Mouse (Mus musculus): ENCODE results near the gene Gm37240.

Gene Gm37240

DNA sequence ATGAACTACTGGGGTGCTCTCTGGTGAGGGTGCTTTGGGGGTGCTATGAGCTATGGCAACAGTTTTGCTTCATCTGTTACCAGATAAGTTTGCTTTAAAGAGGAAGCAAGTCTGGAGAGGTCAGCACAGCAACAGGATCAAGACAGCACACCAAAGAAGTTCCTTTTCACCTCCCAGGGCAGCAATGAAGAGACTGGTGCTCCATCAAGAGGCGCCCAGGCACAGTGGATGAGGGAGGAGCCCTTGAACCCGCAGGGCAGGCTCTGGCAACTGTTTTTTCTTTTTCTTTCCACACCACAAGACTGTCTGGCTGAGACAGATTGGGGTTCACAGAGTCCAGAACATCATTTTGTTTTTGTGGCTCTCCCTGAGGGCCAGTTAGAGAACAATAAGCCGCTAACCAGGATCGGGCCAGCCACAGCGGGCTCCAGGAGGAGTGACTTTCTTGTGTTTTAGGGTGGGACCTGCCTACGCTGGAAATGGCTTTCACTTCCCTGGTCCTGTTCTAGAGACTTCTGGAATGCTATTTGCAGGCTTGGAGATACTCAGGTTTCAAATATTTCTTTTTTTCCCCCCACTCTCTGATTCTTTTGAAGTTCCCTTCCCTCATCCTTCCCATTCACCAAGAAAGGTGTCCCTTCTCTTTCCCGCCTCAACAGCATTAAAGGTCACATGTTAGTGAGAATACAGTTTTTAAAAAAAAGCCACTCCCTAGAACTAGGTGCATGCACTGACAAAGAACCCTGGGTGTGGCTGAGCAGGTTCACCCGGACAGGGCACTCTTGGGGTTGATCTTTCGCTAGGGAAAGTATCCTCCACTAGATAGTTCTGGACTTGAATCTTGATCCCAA, 1241.9 kb downstream of the Gm37240 start:
- peak; percentile 55 for DNase-seq (ENCODE audit: low spot score)

DNA sequence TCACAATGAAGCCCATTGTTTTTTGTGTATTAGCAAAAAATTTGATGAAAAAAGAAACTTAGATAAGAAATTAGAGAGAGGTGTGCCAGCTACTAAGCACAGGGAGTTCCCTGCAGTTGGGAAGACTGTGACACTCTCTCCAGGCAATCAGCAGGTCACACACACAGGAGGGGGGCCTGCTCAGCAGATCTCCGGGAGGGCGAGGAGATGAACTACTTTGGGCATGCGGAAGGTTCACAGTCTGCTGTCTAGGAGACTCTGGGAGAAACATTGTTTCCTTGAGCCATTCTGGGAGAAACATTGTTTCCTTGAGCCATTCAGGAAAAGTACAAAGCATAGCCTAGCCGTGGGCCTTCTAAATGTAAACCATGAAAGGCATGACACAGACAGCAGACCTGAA, 1244.4 kb downstream of the Gm37240 start:
- no peak for DNase-seq (ENCODE audit: low spot score)

- no peak for DNase-seq (ENCODE audit: low spot score)
Measured at GRCm38 (mm10) chr3:84641391-84641790, 1245.9 kb downstream of the Gm37240 start.

- no peak for DNase-seq (ENCODE audit: low spot score)
Measured at GRCm38 (mm10) chr3:84640536-84640935, 1246.8 kb downstream of the Gm37240 start.

DNA sequence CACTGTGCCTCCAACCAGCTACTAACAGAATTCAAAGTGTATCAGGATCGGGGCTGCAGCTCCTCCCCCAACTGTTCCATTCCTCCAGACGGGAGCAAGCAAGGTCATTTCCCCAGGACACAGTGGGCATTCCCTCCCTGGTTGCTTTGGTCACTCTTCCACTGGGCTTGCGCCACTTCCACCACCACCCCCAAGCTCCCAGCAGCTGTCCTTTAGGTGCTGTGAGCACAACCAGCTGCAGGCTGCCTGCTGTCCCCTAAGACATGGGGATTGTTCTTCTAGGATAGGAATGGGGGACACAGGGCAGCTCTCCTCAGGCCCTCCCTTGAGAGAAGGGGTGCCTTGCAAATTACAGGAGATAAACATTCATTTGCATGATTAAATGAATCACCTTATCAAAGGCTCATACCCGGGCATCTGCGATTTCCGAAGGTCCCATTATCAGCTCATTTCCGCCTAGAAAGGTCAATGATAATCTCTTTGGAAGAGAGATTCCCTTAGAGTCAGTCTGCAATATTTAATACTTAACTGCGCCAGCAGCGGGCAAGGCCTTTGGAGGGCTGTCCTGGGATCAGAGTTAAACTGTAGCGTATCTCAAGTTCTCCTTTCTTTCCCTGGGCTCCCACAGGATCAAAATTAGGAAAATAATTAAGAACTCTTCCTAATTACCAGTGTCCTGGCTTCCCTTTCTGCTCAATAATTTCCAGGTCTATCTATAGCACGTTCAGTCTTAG, 1247.4 kb downstream of the Gm37240 start:
- DNase-seq (ENCODE audit: low spot score), result no peak

DNA sequence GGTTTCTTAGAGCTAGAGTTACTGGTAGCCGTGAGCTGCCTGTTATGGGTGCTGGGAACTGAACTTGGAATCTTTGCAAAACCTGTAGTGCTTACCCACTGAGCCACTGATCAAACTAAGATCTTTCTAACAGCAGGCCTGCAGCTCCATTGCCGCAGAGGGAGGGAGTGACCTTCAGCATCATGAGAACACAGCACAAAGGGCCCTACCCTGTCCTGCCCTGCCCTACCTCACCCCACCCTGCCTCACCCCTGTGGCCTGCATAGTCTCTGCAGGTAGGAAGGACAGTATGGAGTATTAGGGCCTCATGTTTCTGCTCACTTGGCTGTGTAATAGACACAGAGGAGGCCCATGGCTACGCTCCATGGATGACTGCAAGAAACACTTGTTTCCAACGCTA, 1248.5 kb downstream of the Gm37240 start:
- no peak for DNase-seq (ENCODE audit: low spot score)

DNA sequence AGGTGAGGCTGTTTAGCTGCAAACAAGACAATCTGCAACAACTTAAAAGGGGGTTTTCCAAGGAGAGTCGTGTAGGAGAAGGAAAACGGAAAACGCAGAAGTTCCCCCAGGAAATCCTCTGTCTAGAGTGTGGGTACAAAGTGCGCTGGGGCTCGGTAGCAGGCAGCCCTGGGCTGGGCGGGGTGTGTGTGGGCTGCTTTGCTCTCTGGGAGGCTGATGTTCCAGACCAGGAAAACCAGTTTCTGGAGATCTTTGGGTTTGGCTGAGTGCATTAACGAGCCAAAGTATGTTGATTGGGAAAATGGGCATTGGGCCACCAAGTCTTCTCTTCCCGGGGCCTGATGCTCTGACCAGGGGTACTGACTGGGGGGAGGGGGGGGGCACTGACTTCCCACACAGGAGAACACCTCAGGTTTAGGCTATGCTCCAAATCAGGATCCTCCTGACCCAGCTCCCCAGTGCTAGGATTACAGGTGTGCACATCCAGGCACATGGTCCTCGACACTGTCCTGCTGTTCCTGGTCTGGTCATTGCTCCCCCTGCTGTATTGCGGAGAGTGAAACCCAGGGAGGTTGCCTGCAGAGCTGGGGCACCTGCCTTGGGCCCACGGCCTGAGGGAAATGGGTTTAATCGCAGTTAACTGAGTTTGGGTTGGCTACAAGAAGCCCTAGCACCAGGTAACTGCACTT, 1249.3 kb downstream of the Gm37240 start:
- DNase-seq (ENCODE audit: low spot score), result no peak

DNA sequence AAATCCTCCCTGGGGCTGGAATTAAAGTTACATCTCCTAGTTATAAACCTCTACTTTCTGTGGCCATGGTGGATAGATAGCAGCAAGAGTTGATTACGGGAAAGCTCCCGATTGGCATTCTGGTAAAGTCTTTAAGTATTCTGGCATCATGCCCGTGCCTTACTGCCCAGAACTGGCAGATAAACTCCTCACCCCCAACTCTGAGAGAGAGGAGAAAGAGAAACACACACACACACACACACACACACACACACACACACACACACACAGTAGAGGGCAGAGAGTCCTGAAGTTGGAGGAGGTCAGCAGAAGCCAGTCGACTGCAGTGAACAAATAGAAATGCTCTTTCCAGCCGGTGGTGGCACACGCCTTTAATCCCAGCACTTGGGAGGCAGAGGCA, 1250.2 kb downstream of the Gm37240 start:
- no peak for DNase-seq (ENCODE audit: low spot score)

- no peak for DNase-seq (ENCODE audit: low spot score)
Measured at GRCm38 (mm10) chr3:84631586-84631985, 1255.7 kb downstream of the Gm37240 start.

GRCm38 (mm10) chr3:84622026-84622425, 1265.3 kb downstream of the Gm37240 start:
- DNase-seq (ENCODE audit: low spot score), result no peak

GRCm38 (mm10) chr3:84619725-84620124, 1267.6 kb downstream of the Gm37240 start:
- no peak for DNase-seq (ENCODE audit: low spot score)

DNA sequence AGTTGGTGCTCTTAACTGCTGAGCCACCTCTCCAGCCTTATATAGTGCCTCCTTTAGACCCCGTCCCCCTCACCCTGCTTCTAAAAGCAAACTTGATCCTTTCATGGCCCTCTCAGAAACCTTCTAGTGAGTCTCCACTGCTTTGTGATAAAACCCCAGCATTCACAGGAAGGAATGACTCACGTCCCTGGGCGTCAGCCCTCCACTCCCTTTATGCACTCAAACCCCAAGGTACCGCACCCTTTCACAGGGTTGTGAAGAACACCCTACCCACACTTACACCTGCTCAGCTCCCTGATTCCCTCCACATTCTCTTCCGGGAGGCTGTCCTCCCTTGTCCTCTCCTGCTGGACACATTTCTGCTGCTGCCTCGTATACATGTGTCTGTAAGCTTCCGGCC, 1268.3 kb downstream of the Gm37240 start:
- no peak for DNase-seq (ENCODE audit: low spot score)

GRCm38 (mm10) chr3:84618627-84619026, 1268.7 kb downstream of the Gm37240 start:
- no peak for DNase-seq (ENCODE audit: low spot score)

DNA sequence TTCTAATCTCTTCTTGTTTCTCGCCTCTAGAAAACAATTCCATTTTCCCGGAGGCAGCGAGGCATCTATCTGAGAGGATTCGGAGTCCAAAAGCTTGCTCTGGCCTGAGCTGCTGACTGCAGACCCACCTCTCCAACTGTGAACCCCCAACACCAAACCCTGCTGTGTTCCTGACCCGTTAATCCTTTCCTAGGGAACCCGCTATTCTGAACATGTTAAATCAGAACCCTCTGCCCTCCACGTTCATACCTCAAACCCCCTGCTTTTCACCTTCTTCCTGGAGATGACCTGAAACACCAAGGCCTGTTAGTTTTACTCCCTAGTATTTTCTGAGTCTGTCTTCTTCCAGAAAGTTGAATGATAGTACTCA, 1271.5 kb downstream of the Gm37240 start:
- DNase-seq (ENCODE audit: low spot score), result no peak

DNA sequence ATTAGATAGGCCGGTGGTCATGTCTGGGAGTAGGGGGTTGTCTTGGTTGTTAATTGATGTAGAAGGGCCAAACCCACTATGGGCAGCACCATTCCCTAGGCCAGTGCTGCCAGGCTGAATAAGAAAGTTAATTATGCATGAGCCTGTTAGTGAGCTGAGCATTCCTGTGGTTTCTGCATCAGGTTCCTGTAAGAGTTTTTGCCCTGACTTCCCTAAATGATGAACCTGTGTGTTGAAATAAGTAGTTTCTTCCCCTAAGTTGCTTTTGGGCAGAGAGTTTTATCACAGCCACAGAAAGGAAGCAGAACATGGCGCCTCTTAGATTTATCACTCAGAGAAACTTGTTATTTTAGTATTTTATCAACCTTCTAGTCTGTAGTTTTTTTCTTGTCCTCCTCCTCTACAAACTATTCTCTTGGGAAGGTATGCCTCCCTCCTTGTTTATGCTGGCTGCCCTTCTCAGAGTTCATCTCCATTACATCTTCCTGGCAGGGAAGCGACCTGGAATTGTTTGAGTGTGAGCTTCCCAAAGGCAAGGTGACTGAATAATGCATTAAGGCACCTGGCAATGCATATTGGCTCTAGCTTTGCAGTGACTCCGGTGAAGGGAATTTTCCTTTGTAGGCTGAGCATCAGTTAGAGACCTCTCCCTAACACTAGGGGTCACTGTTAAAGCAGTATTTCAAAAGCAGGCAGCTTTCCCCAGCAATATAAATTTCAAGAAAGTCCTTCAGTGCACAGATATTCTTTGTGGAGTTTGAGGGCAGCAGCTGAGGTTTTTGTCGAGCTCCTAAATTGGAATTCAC, 1272.1 kb downstream of the Gm37240 start:
- no peak for DNase-seq (ENCODE audit: low spot score)

DNA sequence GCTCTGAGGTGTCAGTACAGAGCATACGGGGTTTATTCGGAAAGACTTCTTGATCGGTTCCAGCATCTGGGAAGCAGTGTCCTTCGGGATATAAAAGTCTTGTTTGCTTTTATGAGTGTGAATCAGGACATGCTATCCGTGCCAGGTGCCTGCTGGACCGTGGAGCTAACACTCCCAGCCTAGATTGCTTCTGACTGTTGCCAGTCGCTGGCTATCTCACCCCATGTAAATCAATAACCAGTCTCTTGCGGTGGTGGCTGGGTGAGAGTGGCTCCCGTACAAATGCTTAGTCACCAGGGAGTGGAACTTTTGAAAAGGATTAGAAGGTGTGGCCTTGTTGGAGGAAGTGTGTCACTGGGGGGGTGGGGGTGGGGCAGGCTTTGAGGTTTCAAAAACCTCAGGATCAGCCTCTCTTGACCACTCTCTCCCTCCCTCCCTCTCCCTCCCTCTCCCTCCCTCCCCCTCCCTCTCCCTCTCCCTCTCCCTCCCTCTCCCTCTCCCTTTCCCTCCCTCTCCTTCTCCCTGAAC, 1277.1 kb downstream of the Gm37240 start:
- no peak for DNase-seq (ENCODE audit: low spot score)

- no peak for DNase-seq (ENCODE audit: low spot score)
Measured at GRCm38 (mm10) chr3:84603212-84603611, 1284.1 kb downstream of the Gm37240 start.

DNA sequence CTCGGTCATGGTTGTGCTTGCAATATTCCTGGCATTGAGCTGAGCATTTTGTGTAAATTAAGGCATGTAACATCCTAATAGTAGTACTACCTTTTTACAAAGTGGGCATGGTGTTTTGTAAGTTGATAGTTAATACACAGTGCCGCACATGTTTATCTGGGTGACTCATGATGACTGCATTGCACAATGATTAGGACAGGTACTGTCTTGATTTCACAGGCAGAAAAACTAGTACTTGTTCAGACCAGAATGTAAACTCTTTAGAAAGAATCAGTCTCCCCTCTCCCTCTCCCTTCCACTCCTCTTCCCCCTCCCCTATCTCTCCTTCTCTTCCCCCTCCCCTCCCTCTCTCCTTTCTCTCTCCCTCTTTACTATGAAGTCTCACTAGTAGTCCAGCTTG, 1284.6 kb downstream of the Gm37240 start:
- DNase-seq (ENCODE audit: low spot score), result no peak

GRCm38 (mm10) chr3:84601870-84602495, 1285.3 kb downstream of the Gm37240 start:
- no peak for DNase-seq (ENCODE audit: low spot score)

GRCm38 (mm10) chr3:84598756-84599155, 1288.6 kb downstream of the Gm37240 start:
- no peak for DNase-seq (ENCODE audit: low spot score)

DNA sequence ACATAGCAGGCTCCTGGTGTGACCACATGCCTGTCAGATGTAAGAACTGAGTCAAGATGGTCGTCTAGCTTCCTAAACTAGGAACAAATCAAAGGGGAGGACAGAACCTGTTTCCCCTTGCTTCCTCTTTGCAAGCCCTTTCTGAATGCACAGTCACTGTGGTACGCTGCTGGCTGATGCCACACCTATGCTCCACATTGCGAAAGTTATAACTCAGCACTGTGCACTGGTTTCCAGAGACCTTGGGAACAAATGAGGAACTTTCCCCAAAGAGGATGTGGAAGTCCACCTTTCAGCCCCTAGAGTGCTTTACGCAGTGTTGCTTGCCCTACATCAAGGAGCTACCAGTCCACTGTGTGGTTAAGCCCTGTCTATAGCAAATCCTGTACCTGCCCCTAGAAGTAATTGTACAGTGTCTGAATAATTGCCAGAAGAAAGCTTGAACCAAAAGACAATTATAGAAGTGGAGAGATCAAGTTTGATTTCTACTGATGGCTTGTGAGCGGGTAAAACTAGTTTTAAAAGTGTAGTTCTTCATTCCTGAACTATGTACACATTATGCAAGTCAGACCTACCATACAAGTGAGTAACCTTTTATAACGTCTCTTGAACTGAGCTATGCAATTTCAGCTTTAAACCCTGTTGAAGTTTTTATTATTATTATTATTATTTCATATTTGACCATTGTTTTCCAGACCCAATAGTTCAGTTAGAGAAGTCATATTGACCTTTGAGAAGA, 1289.2 kb downstream of the Gm37240 start:
- DNase-seq (ENCODE audit: low spot score), result no peak
